8 mouse cellular contexts compared by ENCODE assay signal in the genomic region with DNA sequence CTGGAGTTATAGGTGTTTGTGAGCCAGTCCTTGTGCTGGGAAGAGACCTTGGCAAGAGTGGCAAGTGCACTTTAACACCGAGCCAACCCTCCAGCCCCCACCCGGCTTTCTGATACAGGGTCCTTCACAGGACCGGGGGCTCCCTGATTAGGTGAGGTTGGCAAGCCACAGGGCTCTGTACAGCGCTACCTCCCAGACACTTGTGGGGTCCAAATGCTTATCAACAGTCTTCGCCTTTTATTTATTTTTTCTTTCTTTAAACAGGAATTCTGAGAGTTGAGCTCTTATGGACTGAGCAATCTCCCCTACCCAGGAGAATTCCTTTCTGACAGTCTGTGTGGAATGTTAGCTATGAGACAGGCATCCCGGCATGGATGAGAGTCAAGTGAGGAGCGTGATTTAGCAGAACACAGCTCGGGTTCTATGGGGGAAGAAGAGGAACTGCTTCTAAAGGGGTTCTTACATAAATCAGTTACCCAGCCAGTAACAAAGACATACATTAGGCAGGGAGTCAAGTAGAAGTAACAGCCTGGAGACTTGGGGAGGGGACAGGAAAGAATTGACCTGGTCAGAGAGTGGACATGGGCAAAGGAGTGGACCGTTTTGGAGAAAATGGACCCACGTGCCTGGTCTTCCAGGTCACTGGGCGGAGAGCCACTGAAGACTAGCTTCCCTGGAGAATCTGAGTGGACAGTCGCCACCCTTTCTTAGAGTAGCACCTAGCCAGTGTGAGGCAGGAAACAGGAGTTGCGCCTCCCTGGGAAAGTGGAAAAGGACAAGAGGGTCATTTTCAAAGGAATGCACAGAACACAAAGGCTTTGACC.
DNase-seq lines count a peak whose midpoint lies in the region; ATAC-seq and TF ChIP-seq lines count a peak whose summit lies in the region.

No protein-coding gene starts in this region.

- no peak for TF ChIP-seq POLR2A in lung, adult 2 months (IDR thresholded peaks at IDR 0.05; ENCODE audit: borderline replicate concordance, extremely low read depth, low read depth, low read length)

- no peak overlapping the region for H3K9ac ChIP-seq in stomach, embryonic 16.5 days (ENCODE audit: low read length)

- no peaks in the 10 kb centered on the region for H3K36me3 ChIP-seq in stomach, embryonic 16.5 days (ENCODE audit: control insufficient read depth, insufficient read depth, low read length)

- H3K27ac ChIP-seq in stomach, embryonic 16.5 days (ENCODE audit: low read length): no peak overlapping the region

- no peak overlapping the region for H3K4me3 ChIP-seq in lung, adult 2 months (replicated peaks; ENCODE audit: extremely low read depth, low read depth, low read length)
- H3K4me3 ChIP-seq in stomach, embryonic 16.5 days (replicated peaks; ENCODE audit: low read length): no peak overlapping the region

- H3K4me2 ChIP-seq in stomach, embryonic 16.5 days (ENCODE audit: low read depth, low read length): 0 out of 2 replicates have a peak overlapping the region, but pooled peaks have one; percentile 7

- 18% methylated on average over 13 of the region's 13 CpGs for WGBS in lung, adult 2 months
- 16% methylated on average over 13 of the region's 13 CpGs for WGBS in stomach, embryonic 16.5 days

- no peaks in the 10 kb centered on the region; the same call in 1 of the 2 replicates for H3K4me1 ChIP-seq in lung, adult 2 months (ENCODE audit: control insufficient read depth, insufficient read depth, low read length)
- peaks cover 17% of the 10 kb centered on the region; the same call in 1 of the 2 replicates for H3K4me1 ChIP-seq in stomach, embryonic 16.5 days (ENCODE audit: control insufficient read depth, insufficient read depth, low read length)

- no peak for TF ChIP-seq CTCF in lung, adult 2 months (IDR thresholded peaks at IDR 0.05; ENCODE audit: insufficient read depth, low read length)

- ATAC-seq in stomach, embryonic 16.5 days (ENCODE audit: insufficient read depth, low FRiP score): 0 out of 2 replicates have a peak, but pooled peaks have one; percentile 13

- H3K9me3 ChIP-seq in stomach, embryonic 16.5 days (replicated peaks; ENCODE audit: control insufficient read depth, low read length): no peaks in the 10 kb centered on the region

- peak; percentile 35 to 36 for DNase-seq in lung, adult 18-20 months
- DNase-seq in lung, adult 2 months: no peak
- DNase-seq in heart, adult 9 months (ENCODE audit: low spot score in 2 of 2): peak; percentile 23 to 39
- peak; percentile 13 to 53 for DNase-seq in kidney, postnatal 25 days
- DNase-seq in layer of hippocampus, postnatal 10 days (ENCODE audit: low spot score in 2 of 2): no peak
- DNase-seq in urinary bladder, adult 18-20 months (ENCODE audit: low spot score in 2 of 2): no peak
- no peak for DNase-seq in thymus, postnatal 36 days

- no peaks in the 10 kb centered on the region for H3K27me3 ChIP-seq in stomach, embryonic 16.5 days (ENCODE audit: control insufficient read depth, insufficient read depth, low read length)

Comparison
In these comparisons a context has a peak if more than half of its experiments do, and no peak if none do; other contexts are left out.
1. DNase-seq: peak in lung, adult 18-20 months (2 of 2), heart, adult 9 months (2 of 2) and kidney, postnatal 25 days (2 of 2); none in lung, adult 2 months (single experiment), layer of hippocampus, postnatal 10 days (0 of 2), urinary bladder, adult 18-20 months (0 of 2) and thymus, postnatal 36 days (0 of 2).